Mouse (Mus musculus) kidney, adult 2 months (tissue): ENCODE data around the gene Hspb7. TPM values are rescaled to one million over a fixed set of nuclear protein-coding genes. Genes with fewer than 3 reads are reported as not detected.

Source experiments
- DNase-seq: peaks from one replicate; pipeline ENCODE4 v3.0.0; 2021
- H3K27ac ChIP-seq: fragments of 200-500 bp; 2 replicates; pipeline ENCODE4 v1.5.1; 2012; ENCODE audit warnings: low read depth, low read length, control low read depth, inconsistent platforms; ENCODE audit not compliant: insufficient read depth
- H3K27me3 ChIP-seq: fragments of 200-500 bp; replicated peaks from 2 replicates; pipeline ENCODE4 v1.6.1; 2012; ENCODE audit warnings: mild to moderate bottlenecking, moderate library complexity, low read length, inconsistent platforms; ENCODE audit not compliant: control insufficient read depth, insufficient read depth
- H3K36me3 ChIP-seq: fragments of 200-500 bp; 2 replicates; pipeline ENCODE4 v1.6.1; 2012; ENCODE audit warnings: mild to moderate bottlenecking, moderate library complexity, low read length, inconsistent platforms; ENCODE audit not compliant: control insufficient read depth, insufficient read depth
- H3K4me1 ChIP-seq: fragments of 200-500 bp; 2 replicates; pipeline ENCODE4 v1.6.1; 2011; ENCODE audit warnings: low read length; ENCODE audit not compliant: control insufficient read depth, insufficient read depth
- H3K4me3 ChIP-seq: fragments of 200-500 bp; 2 replicates; pipeline ENCODE4 v1.5.1; 2011; ENCODE audit warnings: mild to moderate bottlenecking, low read depth, low read length, control low read depth; ENCODE audit not compliant: insufficient read depth
- CTCF ChIP-seq: fragments of 200-500 bp; conservative IDR thresholded peaks from 2 replicates; pipeline ENCODE4 v1.5.1; 2011; ENCODE audit warnings: low read depth, mild to moderate bottlenecking, control low read depth, low read length, moderate library complexity, mixed read lengths; ENCODE audit not compliant: insufficient read depth, insufficient read length
- POLR2A ChIP-seq: fragments of 200-500 bp; IDR thresholded peaks from one replicate; pipeline ENCODE4 v1.6.1; 2011; ENCODE audit warnings: low read depth, low read length, control low read depth
- WGBS: fragments of 180-500 bp; shearing (Covaris S2); methylation state at CpG from one replicate; pipeline ENCODE4 v1.1.7; 2018; 5-methylcytosine and 5-hydroxymethylcytosine counted together
- polyA plus RNA-seq: library from polyadenylated mRNA; depleted of rRNA; stranded (reverse); fragments of >200 nt; gene quantifications from 2 replicates; pipeline ENCODE4 v1.2.3, GENCODE M21; 2012

The Hspb7 gene
- polyA plus RNA-seq, 1 experiment, result 9.5 TPM

DNA sequence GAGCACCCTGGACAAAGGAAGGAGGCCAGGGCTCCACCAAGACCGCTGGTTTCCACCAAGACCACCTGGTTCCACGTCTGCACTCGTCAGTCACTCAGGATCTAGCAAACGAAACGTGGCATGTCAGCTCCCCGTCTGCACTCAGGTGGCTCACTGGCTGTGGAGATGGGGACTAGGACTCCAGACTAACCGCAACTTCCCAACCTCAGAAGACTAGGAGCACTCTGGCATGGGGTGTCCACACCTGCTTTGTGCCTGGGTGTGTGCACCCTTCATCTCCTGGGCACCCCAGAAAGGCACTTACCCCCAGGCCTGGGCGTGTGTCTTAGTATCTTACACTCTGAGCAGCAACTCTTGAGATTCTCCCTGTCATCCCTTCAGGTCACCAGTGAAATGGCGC is 39.2 kb downstream of the Hspb7 start:
- no peak for DNase-seq
- Histone ChIP-seq H3K4me1 (peaks cover 12% of the 10 kb centered on the region; the same call in 1 of the 2 replicates), H3K4me3 (no peak overlapping the region), H3K27me3 (no peaks in the 10 kb centered on the region), H3K36me3 (peaks cover 3% of the 10 kb centered on the region), H3K27ac (no peak overlapping the region)
- WGBS, result 91% methylated on average over 9 of the region's 9 CpGs
- TF ChIP-seq POLR2A, result no peak

DNA sequence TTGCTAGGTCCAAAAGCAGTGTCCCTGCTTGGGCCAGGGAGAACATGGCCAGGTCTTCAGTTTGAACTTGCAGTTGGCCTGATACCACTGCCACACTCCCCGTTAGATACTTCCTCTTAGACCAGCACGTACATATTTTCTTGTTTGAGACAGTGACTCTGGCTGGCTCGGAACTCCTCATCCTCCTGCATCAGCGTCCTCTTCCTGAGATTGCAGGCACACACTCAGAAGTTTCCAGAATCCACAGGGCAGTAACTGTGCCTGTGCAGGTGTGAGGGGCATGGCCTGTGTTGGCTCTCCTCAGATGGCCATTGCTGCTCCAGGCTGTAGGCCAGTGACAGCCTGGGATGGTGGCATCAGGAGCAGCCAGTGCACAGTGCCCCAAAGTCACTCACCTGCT is 39.9 kb downstream of the Hspb7 start:
- DNase-seq, result no peak
- Histone ChIP-seq H3K36me3 (peaks cover 4% of the 10 kb centered on the region), H3K27me3 (no peaks in the 10 kb centered on the region), H3K4me3 (no peak overlapping the region), H3K27ac (no peak overlapping the region), H3K4me1 (peaks cover 12% of the 10 kb centered on the region; the same call in 1 of the 2 replicates)
- WGBS, result 89% methylated on average over 4 of the region's 4 CpGs
- no peak for TF ChIP-seq CTCF
- TF ChIP-seq POLR2A, result no peak

- Histone ChIP-seq H3K27ac (no peak overlapping the region), H3K36me3 (peaks cover 5% of the 10 kb centered on the region), H3K4me1 (peaks cover 12% of the 10 kb centered on the region; the same call in 1 of the 2 replicates), H3K4me3 (no peak overlapping the region), H3K27me3 (no peaks in the 10 kb centered on the region)
- TF ChIP-seq POLR2A, result no peak
- WGBS, result 63% methylated on average over 12 of the region's 12 CpGs
- no peak for DNase-seq
Observed at GRCm38 (mm10) chr4:141461088-141461487, 40.5 kb downstream of the Hspb7 start.

- H3K27ac ChIP-seq, result no peak overlapping the region
- no peak for TF ChIP-seq CTCF
- TF ChIP-seq POLR2A, result no peak
Observed at GRCm38 (mm10) chr4:141461576-141461975, 41.0 kb downstream of the Hspb7 start.

DNA sequence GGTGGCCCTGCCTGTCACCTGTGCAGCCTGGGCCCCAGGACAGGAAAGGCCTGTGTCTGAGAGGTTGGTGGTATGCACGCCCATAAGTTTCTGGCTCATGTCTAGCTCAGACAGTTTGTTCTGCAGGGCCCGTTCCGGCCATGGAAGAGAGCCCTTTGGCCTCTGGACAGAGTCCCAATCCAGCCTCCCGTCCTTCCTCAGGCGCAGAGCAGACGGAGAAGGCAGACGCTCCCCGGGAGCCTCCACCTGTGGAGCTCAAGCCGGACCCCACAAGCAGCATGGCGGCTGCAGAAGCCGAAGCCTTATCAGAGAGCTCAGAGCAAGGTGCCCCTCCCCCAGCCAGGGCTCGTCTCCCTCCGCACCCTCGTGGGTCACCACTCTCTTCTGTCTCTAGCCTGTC is 42.9 kb downstream of the Hspb7 start:
- Histone ChIP-seq H3K4me1 (peaks cover 8% of the 10 kb centered on the region; the same call in 1 of the 2 replicates), H3K27ac (0 out of 2 replicates have a peak overlapping the region, but pooled peaks have one; percentile 12), H3K4me3 (no peak overlapping the region), H3K27me3 (no peaks in the 10 kb centered on the region), H3K36me3 (peaks cover 5% of the 10 kb centered on the region)
- no peak for TF ChIP-seq CTCF
- no peak for TF ChIP-seq POLR2A
- DNase-seq, result peak; percentile 80
- 59% methylated on average over 14 of the region's 14 CpGs for WGBS

More at GRCm38 (mm10) chr4:141461576-141461975, 41.0 kb downstream of the Hspb7 start:
- Histone ChIP-seq H3K4me1 (peaks cover 12% of the 10 kb centered on the region; the same call in 1 of the 2 replicates), H3K36me3 (peaks cover 5% of the 10 kb centered on the region), H3K4me3 (no peak overlapping the region), H3K27me3 (no peaks in the 10 kb centered on the region)
- 86% methylated on average over 12 of the region's 12 CpGs for WGBS
- DNase-seq, result no peak

DNA sequence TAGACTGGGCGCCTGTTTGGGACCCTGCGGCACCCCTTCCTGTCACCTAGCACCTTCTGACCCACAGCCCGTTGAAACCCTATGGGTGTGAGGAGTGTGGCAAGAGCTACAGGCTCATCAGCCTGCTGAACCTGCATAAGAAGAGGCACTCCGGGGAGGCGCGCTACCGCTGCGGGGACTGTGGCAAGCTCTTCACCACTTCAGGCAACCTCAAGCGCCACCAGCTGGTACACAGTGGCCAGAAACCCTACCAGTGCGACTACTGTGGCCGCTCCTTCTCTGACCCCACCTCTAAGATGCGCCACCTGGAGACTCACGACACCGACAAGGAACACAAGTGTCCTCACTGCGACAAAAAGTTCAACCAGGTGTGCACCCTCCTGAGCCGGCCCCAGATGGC is 44.1 kb downstream of the Hspb7 start:
- no peak for DNase-seq
- Histone ChIP-seq H3K27ac (no peak overlapping the region), H3K4me3 (no peak overlapping the region), H3K4me1 (peaks cover 8% of the 10 kb centered on the region; the same call in 1 of the 2 replicates), H3K36me3 (peaks cover 5% of the 10 kb centered on the region), H3K27me3 (no peaks in the 10 kb centered on the region)
- TF ChIP-seq CTCF, result no peak
- TF ChIP-seq POLR2A, result no peak
- 85% methylated on average over 16 of the region's 16 CpGs for WGBS

- TF ChIP-seq POLR2A, result no peak
- no peak for TF ChIP-seq CTCF
- H3K4me3 ChIP-seq, result no peak overlapping the region
- no peaks in the 10 kb centered on the region for H3K27me3 ChIP-seq
- DNase-seq, result no peak
- H3K27ac ChIP-seq, result no peak overlapping the region
- H3K4me1 ChIP-seq, result peaks cover 8% of the 10 kb centered on the region; the same call in 1 of the 2 replicates
- 86% methylated on average over 34 of the region's 34 CpGs for WGBS
- peaks cover 9% of the 10 kb centered on the region for H3K36me3 ChIP-seq
Observed at GRCm38 (mm10) chr4:141465512-141466288, 45.1 kb downstream of the Hspb7 start.
